Mouse (Mus musculus): ENCODE measurements around the gene Fblim1. TPM values are rescaled to one million over a fixed set of nuclear protein-coding genes. Genes with fewer than 3 reads are reported as not detected.

Fblim1 gene
- polyA plus RNA-seq (2014; fragmentation: Illumina TruSeq; extraction: RNeasy Lipid Tissue Mini Kit (QIAGEN cat#74804)): 17.2 TPM

DNA sequence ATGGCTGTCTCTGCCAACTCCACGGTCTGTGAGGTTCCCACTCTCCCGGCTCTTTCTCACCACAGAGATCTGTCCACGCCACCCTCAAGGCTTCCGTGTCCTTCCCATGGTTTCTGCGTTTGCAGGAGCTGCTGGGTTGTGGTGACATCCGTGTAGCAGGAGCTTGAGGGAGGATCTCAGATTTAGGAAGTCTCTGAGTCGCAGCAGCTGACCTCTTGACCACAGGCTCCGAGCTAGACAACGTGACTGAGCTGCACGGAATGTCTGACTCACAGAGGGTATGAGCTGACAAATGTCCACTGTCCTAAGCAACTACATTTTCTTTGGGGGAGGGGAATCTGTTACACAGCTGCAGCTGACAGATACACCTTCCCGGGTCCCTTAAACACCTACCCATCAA lies at the start of gene Fblim1:
TSS of gene Fblim1 (minus strand) at position 236 of the 400 bp plus-strand sequence.

GRCm38 (mm10) chr4:141623666-141624065 lies 17.8 kb upstream of the Fblim1 start, which contains the start of gene Slc25a34:
Gene Slc25a34 (minus strand): TSS chr4:141623821.

GRCm38 (mm10) chr4:141618565-141619243 lies 12.8 kb upstream of the Fblim1 start, which contains the start of gene Tmem82:
Gene Tmem82 (minus strand): TSS chr4:141618633.

DNA sequence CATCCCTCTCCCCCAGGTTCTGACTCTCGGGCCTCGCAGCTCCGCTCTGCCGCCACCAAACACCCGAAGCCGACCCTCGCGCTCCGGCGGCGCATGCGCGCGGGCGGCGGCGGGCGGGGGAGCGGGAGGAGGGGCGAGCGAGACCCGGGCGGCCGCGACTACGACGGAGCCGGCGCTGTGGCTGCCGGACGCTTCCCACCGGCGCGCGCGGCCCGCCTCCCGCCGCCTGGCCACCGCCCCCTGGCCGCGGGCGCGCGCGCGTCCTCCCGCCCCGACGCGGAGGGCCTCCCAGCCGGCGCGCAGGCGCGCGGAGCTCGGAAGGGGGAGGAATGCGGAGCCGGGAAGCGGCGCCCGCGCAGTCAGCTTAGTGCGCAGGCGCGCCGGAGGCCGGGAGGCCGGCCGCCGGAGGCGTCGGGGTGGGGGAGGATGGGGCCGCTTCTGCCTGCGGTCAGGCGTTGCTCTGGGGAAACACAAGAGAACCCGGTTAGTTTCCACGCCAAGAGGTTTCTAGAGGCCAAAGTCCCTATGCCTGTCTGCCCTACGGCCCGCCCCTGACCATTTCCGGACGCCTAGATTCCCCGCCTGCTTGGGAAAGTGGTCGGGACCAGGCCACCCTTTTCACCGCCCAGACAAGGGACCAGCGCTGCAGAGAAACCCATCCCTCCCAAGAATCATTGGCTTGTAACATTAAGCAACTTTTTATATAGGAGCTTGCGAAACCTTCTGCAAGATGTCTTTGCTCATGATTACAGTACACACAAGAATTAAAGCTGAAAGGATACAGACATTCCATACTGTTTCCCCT lies 67.3 kb downstream of the Fblim1 start, which contains the start of gene Spen:
TSS of gene Spen (minus strand) at position 190 of the 805 bp plus-strand sequence.

Other genes with a start within 250 kb of the Fblim1 start
- not detected for gene Fam131c, start 237.9 kb downstream of the Fblim1 start, polyA plus RNA-seq (2014; fragmentation: Illumina TruSeq; extraction: RNeasy Lipid Tissue Mini Kit (QIAGEN cat#74804))
- not detected for gene Clcnka, start 207.4 kb downstream of the Fblim1 start, polyA plus RNA-seq (2014; fragmentation: Illumina TruSeq; extraction: RNeasy Lipid Tissue Mini Kit (QIAGEN cat#74804))
- gene Clcnkb, start 190.1 kb downstream of the Fblim1 start, polyA plus RNA-seq (2014; fragmentation: Illumina TruSeq; extraction: RNeasy Lipid Tissue Mini Kit (QIAGEN cat#74804)): not detected
- gene Hspb7, start 185.3 kb downstream of the Fblim1 start, polyA plus RNA-seq (2014; fragmentation: Illumina TruSeq; extraction: RNeasy Lipid Tissue Mini Kit (QIAGEN cat#74804)): 0.57 TPM
- gene Srarp, start 170.0 kb downstream of the Fblim1 start, polyA plus RNA-seq (2014; fragmentation: Illumina TruSeq; extraction: RNeasy Lipid Tissue Mini Kit (QIAGEN cat#74804)): not detected
- gene Zbtb17, start 161.4 kb downstream of the Fblim1 start, polyA plus RNA-seq (2014; fragmentation: Illumina TruSeq; extraction: RNeasy Lipid Tissue Mini Kit (QIAGEN cat#74804)): not detected
- 10.1 TPM for gene Spen, start 67.5 kb downstream of the Fblim1 start, polyA plus RNA-seq (2014; fragmentation: Illumina TruSeq; extraction: RNeasy Lipid Tissue Mini Kit (QIAGEN cat#74804))
- gene Tmem82, start 12.5 kb upstream of the Fblim1 start, polyA plus RNA-seq (2014; fragmentation: Illumina TruSeq; extraction: RNeasy Lipid Tissue Mini Kit (QIAGEN cat#74804)): not detected
- not detected for gene Slc25a34, start 17.7 kb upstream of the Fblim1 start, polyA plus RNA-seq (2014; fragmentation: Illumina TruSeq; extraction: RNeasy Lipid Tissue Mini Kit (QIAGEN cat#74804))
- 1.4 TPM for gene Plekhm2, start 58.8 kb upstream of the Fblim1 start, polyA plus RNA-seq (2014; fragmentation: Illumina TruSeq; extraction: RNeasy Lipid Tissue Mini Kit (QIAGEN cat#74804))
- not detected for gene Rsc1a1, start 79.5 kb upstream of the Fblim1 start, polyA plus RNA-seq (2014; fragmentation: Illumina TruSeq; extraction: RNeasy Lipid Tissue Mini Kit (QIAGEN cat#74804))
- 42.6 TPM for gene Ddi2, start 117.3 kb upstream of the Fblim1 start, polyA plus RNA-seq (2014; fragmentation: Illumina TruSeq; extraction: RNeasy Lipid Tissue Mini Kit (QIAGEN cat#74804))
- gene Agmat, start 140.6 kb upstream of the Fblim1 start, polyA plus RNA-seq (2014; fragmentation: Illumina TruSeq; extraction: RNeasy Lipid Tissue Mini Kit (QIAGEN cat#74804)): not detected
- 7.3 TPM for gene Dnajc16, start 184.8 kb upstream of the Fblim1 start, polyA plus RNA-seq (2014; fragmentation: Illumina TruSeq; extraction: RNeasy Lipid Tissue Mini Kit (QIAGEN cat#74804))
- 16.1 TPM for gene Casp9, start 187.5 kb upstream of the Fblim1 start, polyA plus RNA-seq (2014; fragmentation: Illumina TruSeq; extraction: RNeasy Lipid Tissue Mini Kit (QIAGEN cat#74804))
- not detected for gene Cela2a, start 220.1 kb upstream of the Fblim1 start, polyA plus RNA-seq (2014; fragmentation: Illumina TruSeq; extraction: RNeasy Lipid Tissue Mini Kit (QIAGEN cat#74804))
- not detected for gene Ctrc, start 240.3 kb upstream of the Fblim1 start, polyA plus RNA-seq (2014; fragmentation: Illumina TruSeq; extraction: RNeasy Lipid Tissue Mini Kit (QIAGEN cat#74804))

All from ovary, adult 10 weeks (tissue).